Mouse (Mus musculus): ENCODE results near the gene Zfp827.

The Zfp827 gene

GRCm38 (mm10) chr8:79060013-79060609 lies 31.9 kb downstream of the Zfp827 start:
- intact Hi-C loops (cut with DNase I): no loop called here

GRCm38 (mm10) chr8:79065924-79066323 lies 37.7 kb downstream of the Zfp827 start:
- intact Hi-C loops (cut with DNase I): no loop called here

GRCm38 (mm10) chr8:79067812-79068630 lies 39.8 kb downstream of the Zfp827 start:
- intact Hi-C loops (cut with DNase I): no loop called here

DNA sequence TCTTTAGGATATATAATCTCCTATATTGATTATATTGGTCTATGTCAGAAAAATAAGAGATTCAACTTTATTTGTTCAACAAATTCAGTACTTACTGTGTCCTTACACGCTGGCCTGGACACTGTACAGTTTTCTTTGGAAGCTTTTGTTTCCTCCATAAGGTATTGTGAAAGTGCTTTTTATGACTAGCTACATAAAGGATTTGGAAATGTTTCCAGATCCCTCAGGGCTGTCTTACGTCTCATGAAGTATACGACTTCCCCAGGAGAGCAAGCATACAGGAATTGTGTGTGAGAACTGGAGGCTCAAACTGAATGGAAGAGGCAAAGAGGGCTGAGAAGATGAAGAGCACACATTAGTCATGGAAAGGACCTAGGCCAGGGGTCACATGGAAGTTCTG lies 45.1 kb downstream of the Zfp827 start:
- intact Hi-C loops (cut with DNase I): no loop called here

GRCm38 (mm10) chr8:79074986-79075385 lies 46.7 kb downstream of the Zfp827 start:
- intact Hi-C loops (cut with DNase I): no loop called here

DNA sequence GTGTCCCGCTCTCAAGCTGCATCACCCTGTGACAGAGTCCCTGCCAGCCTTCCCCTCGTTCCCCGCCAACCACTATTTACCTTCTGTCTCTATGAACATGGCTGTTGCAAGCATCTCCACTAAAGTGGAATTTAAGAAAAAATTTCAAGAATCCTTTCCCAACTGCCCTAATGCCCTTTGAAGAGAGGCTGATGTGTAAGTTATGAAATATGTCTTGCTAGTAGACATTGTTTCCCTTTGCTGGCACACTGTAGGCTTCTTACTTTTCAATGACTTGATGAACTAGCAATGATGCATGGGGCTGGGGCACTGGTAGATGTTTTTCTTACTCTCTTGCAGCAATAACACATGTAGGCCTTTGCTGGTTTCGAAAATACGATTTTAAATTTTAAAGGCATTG lies 49.0 kb downstream of the Zfp827 start:
- intact Hi-C loops (cut with DNase I): no loop called here

- intact Hi-C loops (cut with DNase I): no loop called here
Observed at GRCm38 (mm10) chr8:79078556-79079195, 50.4 kb downstream of the Zfp827 start.

DNA sequence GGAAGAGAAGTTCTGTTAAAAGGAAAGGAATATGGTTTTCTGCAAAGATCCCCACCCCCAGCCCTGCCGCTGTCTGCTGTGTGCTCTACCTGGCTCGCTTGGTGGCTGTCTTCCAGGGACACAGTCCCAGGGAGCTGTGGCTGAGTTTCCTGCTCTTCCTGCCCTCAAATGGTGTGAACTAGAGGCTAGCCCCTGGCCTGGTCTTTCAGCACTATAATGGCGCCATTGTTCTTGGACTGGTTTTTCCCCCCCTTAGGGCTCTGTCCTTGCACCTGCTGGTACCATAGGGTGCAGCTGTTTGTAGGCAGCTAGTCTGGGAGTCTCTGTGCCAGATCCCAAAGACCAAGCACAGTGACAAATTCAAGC lies 50.9 kb downstream of the Zfp827 start:
- intact Hi-C loops (cut with DNase I): no loop called here

GRCm38 (mm10) chr8:79080096-79080739 lies 52.0 kb downstream of the Zfp827 start:
- intact Hi-C loops (cut with DNase I): no loop called here

GRCm38 (mm10) chr8:79081333-79081732 lies 53.1 kb downstream of the Zfp827 start:
- intact Hi-C loops (cut with DNase I): no loop called here

DNA sequence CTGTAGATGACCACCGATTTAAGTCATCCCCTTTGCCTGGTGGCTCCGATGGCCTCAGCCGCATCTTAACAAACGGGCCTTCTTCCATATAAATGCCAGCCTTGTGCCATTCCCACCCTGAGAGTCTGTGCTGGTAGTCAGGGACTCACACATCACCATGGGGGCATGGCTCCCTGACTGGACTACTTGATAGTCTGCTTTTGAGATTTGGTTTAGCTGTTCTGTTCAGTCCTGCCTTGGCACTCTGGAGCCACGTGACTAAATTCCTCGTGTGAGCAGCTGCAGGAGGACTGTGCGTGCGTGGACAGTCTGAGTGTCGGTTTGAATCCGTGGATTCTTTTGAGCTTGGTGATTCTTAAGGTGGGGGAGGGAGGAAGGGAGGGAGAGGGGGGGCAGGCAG lies 53.7 kb downstream of the Zfp827 start:
- intact Hi-C loops (cut with DNase I): no loop called here

GRCm38 (mm10) chr8:79083461-79084358 lies 55.5 kb downstream of the Zfp827 start:
- intact Hi-C loops (cut with DNase I): no loop called here

GRCm38 (mm10) chr8:79084359-79084820 lies 56.2 kb downstream of the Zfp827 start:
- intact Hi-C loops (cut with DNase I): no loop called here

GRCm38 (mm10) chr8:79094422-79094821 lies 66.2 kb downstream of the Zfp827 start:
- intact Hi-C loops (cut with DNase I): no loop called here

DNA sequence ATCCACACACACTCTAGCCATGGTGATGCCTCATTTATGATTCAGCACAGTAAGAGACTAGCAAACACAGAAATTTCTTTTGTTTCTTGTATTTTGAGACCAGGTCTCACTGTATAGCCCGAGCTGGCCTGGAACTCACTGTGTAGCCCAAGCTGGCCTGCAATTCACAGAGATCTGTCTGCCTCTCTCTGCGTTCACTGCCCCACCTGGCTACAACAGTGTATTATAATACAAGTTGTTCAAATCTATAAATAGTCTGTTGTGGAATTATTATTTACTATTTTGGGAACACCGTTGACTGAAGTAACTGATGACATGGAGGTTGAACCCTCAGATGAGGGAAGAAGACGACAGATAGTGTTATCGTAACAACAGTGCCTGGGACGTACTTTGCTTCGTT lies 66.9 kb downstream of the Zfp827 start:
- intact Hi-C loops (cut with DNase I): no loop called here

- intact Hi-C loops (cut with DNase I): no loop called here
Observed at GRCm38 (mm10) chr8:79096970-79097369, 68.7 kb downstream of the Zfp827 start.

DNA sequence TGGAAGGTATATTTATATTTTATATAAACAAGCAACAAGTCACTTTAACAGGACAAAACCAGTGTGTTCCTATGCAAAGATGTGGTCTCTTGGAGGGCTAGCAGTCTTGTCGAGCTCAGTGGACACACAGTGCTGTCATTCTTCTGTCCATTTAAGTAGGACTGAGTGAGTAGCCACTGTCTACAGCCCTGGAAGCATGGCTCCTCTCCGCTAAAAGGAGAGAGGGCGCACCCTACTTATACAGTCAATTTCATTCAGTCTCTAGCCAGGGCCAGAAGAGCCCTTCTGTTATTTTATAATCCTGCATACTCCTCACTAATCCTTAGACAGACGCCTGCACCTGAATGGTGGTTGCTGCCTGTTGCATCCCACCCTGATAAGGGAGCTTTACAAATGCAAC lies 74.5 kb downstream of the Zfp827 start:
- intact Hi-C loops (cut with DNase I): no loop called here

DNA sequence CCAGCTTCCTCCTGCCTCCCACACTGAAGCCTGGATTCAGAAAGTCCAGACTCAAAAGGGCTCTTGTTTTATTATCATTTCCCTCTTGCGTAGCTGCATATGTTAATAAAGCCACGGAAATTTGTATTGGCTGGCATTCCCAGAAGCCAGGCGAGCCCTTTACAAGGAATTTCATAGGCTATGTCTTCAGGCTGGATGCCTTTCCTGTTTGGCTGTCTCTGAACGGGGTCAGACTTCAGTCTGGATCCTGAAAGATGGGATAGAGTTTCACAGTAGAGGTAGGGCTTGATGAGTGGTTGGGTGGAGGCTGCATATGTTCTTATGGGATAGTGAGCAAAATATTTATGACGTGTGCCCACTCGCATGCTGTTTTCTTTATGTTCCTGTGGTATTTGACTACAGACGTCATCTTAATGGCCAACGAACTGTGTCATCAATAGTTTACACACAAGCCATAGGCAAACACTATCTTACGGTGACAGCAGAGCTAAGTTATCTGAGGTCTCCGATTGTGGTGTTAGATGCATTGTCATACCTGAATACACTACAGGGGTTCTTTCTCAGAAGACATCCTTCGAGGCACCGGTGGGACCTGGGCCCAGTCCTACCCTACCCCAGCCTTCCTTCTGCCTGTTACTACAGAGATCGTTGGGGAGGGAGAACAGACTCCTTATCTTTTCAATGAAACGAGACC lies 75.1 kb downstream of the Zfp827 start:
- intact Hi-C loops (cut with DNase I): no loop called here

- intact Hi-C loops (cut with DNase I): no loop called here
Observed at GRCm38 (mm10) chr8:79103923-79104580, 75.8 kb downstream of the Zfp827 start.

GRCm38 (mm10) chr8:79104634-79105033 lies 76.4 kb downstream of the Zfp827 start:
- intact Hi-C loops (cut with DNase I): no loop called here

Measured in adrenal gland (tissue).